In the genomic region with DNA sequence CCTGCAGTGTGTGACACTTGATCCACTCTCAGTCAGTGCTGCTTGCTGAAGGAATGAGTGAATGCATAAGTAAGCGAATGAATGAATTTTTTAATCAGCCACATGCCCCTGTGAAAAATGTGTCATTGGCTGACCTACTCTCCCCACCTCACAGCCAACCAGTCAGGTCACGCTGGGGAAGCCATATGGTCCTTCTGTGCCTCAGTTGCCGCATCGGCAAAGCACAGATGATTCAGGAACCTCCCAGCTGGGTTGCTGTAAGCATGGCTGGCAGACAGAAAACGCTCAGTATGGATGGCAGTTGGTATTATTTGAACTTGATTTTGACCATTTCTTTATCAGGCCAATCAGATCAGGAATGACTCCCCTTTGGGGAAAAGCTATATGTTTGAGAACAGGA, we compare ENCODE assay signal across 20 mouse cellular contexts.
"Had no signal": no experiment of that assay in that cellular context is flagged by ENCODE, and none has a peak within 500 bp of the region (broad histone marks: within the 10 kb centered on the region; RNA-seq: fewer than 3 reads in every experiment).

No protein-coding gene starts in this region.

- H3K36me3 ChIP-seq: limb, embryonic 12.5 days; limb, embryonic 15.5 days; stomach, embryonic 15.5 days had no signal

- H3K27ac ChIP-seq: kidney, postnatal 0 days; layer of hippocampus, adult 2 months; limb, embryonic 12.5 days; limb, embryonic 15.5 days; liver, embryonic 14.5 days; macrophage; midbrain, embryonic 12.5 days; midbrain, embryonic 15.5 days; neural tube, embryonic 12.5 days; neural tube, embryonic 15.5 days; stomach, embryonic 15.5 days had no signal

- H3K4me3 ChIP-seq: layer of hippocampus, adult 2 months; limb, embryonic 12.5 days; limb, embryonic 15.5 days; midbrain, embryonic 12.5 days; midbrain, embryonic 15.5 days; neural tube, embryonic 12.5 days; neural tube, embryonic 15.5 days; stomach, embryonic 15.5 days had no signal

- H3K4me1 ChIP-seq: limb, embryonic 12.5 days; limb, embryonic 15.5 days; midbrain, embryonic 12.5 days; midbrain, embryonic 15.5 days; neural tube, embryonic 12.5 days; stomach, embryonic 15.5 days had no signal

- DNase-seq: kidney, postnatal 25 days; layer of hippocampus, adult 9-11 months; liver, postnatal 0 days; lung, embryonic 14.5 days; right cerebral cortex, adult 18-20 months; right cerebral cortex, postnatal 14 days; right cerebral cortex, postnatal 4 days; spleen, adult 18-20 months; thymus, postnatal 36 days had no signal

- H3K27me3 ChIP-seq: limb, embryonic 15.5 days; midbrain, embryonic 15.5 days; neural tube, embryonic 12.5 days; neural tube, embryonic 15.5 days; stomach, embryonic 15.5 days had no signal
